Mouse (Mus musculus) G1E (cell line): ENCODE data around the gene Pdss1. TPM values are rescaled to one million over a fixed set of nuclear protein-coding genes. Genes with fewer than 3 reads are reported as not detected.
"Not testable (repeated sequence)": the region's sequence is repeated elsewhere in the genome, so short reads cannot be mapped to it uniquely, and the experiment has no call there.

Experiments used
- ATAC-seq: 2 replicates; pipeline ENCODE4 v1.8.0; 2016; ENCODE audit warnings: mild to moderate bottlenecking; ENCODE audit not compliant: insufficient number of reproducible peaks, poor library complexity, low FRiP score, severe bottlenecking; ENCODE audit errors: extremely low read depth
- DNase-seq: peaks from one replicate; pipeline ENCODE4 v3.0.0; 2012; ENCODE audit warnings: low spot score
- H3K27me3 ChIP-seq: 2 replicates; pipeline ENCODE4 v1.6.1; 2012; ENCODE audit warnings: mild to moderate bottlenecking, low read length, inconsistent platforms; ENCODE audit not compliant: insufficient read depth
- H3K36me3 ChIP-seq: replicated peaks from 2 replicates; pipeline ENCODE3; 2012; ENCODE audit warnings: mild to moderate bottlenecking, inconsistent platforms
- H3K4me1 ChIP-seq: 2 replicates; pipeline ENCODE4 v1.6.1; 2012; ENCODE audit warnings: low read depth, low read length, inconsistent platforms, mixed read lengths; ENCODE audit not compliant: insufficient read depth
- H3K4me3 ChIP-seq: 2 replicates; pipeline ENCODE4 v1.5.1; 2012; ENCODE audit warnings: low read depth, mild to moderate bottlenecking, inconsistent platforms, low read length, moderate library complexity, mixed read lengths
- H3K9me3 ChIP-seq: replicated peaks from 2 replicates; pipeline ENCODE4 v1.6.1; 2012; ENCODE audit warnings: inconsistent platforms
- CTCF ChIP-seq: IDR thresholded peaks from 2 replicates; pipeline ENCODE4 v1.5.1; 2012; ENCODE audit warnings: low read depth, low read length, inconsistent platforms, mixed read lengths
- GATA1 ChIP-seq: IDR thresholded peaks from 2 replicates; pipeline ENCODE4 v1.6.1; 2012; ENCODE audit warnings: borderline replicate concordance, low read length, inconsistent platforms, mixed read lengths
- GATA2 ChIP-seq: IDR thresholded peaks from 2 replicates; pipeline ENCODE4 v1.6.1; 2012; ENCODE audit warnings: low read depth, low read length, inconsistent platforms, borderline replicate concordance
- POLR2AphosphoS5 ChIP-seq: IDR thresholded peaks from 2 replicates; pipeline ENCODE4 v1.6.1; 2012; ENCODE audit warnings: low read depth, low read length, inconsistent platforms; ENCODE audit not compliant: insufficient replicate concordance
- TAL1 ChIP-seq: conservative IDR thresholded peaks from 2 replicates; pipeline ENCODE4 v1.6.1; 2012; ENCODE audit warnings: low read depth, low read length, inconsistent platforms, mixed read lengths
- polyA plus RNA-seq: library from polyadenylated mRNA; stranded (reverse); fragments of >175 nt; gene quantifications from 2 replicates; pipeline ENCODE4 v1.2.3, GENCODE M21; 2012
- total RNA-seq, 2 experiments: library from RNA; stranded (forward) in 1 of 2; stranded (reverse) in 1 of 2; fragments of 200-1000 nt in 1 of 2; fragments of >200 nt in 1 of 2; fragmentation: Nextera tagmentation in 1 of 2; gene quantifications; 2 replicates each; pipeline ENCODE4 v1.2.3; 2014 to 2017

The Pdss1 gene
- total RNA-seq (2014; fragmentation: Nextera tagmentation) (19.6 and 31.6 TPM in 2 replicates), total RNA-seq (2017) (21.9 and 25.7 TPM in 2 replicates), polyA plus RNA-seq (13.5 and 13.7 TPM in 2 replicates)

DNA sequence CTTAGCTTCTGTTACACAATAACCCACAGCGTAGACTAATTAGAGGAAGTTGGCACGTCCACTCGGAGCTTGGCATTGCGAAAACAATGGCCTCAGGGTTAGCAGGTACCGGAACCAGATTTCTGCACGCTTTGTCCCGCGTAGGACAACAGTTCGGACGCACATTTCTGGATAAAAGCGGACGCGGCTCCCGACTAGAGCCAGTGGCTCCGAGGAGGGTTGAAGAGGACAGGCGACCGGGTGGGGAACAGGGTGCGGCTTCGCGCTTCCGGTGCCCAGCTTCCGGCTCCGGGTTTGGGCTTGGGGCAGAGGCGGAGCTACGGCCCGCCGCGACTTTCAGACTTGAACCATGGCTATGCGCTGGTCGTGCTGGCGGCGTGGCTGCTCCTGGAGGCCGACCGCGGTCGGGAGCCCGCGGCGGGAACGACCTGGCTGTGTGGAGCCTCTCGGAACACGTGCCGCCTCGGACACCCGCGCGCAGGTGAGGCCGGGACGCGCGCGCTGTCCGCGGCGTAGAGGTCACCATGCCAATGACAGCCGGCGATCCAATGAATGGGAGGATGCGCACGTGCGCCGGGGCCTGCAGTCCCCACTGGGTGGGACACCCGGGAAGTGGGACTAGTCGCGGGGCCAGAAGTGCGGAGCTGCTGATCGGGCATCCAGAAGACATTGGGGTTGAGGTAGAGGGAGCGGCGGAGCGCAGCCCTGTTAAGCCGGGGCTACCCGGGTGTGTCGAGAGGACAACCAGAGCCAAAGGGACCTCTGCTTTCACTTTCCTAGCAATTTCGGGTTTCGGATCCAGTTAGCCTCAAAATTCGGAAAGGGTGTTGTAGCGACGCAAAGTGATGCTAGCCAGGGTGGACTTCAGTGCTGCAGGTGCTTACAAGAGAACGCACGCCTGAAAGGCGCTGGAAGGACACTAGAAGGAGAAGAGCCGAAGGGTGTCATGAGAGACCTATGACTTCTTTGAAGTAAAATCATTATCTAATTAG is at the start of gene Pdss1:
Gene Pdss1 (plus strand): TSS at position 241 of the 992 bp plus-strand sequence.
- peaks cover 18% of the 10 kb centered on the region; the same call in 1 of the 2 replicates for H3K4me1 ChIP-seq
- ATAC-seq, result peak; percentile 95
- TF ChIP-seq TAL1 (no peak), GATA1 (no peak), GATA2 (no peak), CTCF (no peak), POLR2AphosphoS5 (no peak)

DNA sequence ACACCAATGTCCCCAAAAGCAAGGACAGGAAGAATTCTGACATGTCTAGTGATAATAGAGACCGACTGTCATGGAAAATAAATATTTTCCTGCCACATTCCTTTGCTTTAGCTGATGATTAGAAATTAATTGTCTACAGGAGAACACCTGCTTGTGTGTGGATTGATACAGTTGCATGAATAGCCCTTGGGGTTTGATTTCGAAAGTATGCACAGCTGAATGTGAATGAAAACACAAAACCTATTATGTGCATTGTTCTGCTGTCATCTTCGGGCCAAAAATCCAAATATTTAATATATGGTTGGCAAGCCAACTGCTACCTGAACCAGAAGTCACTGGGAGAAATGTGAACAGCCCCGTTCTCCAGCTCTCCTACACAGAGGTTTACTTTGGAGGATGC is 43.4 kb upstream of the Pdss1 start:
- H3K36me3 ChIP-seq, result peaks cover 85% of the 10 kb centered on the region
- ATAC-seq, result no peak

More for the DNA sequence above, at the start of gene Pdss1:
- H3K9me3 ChIP-seq, result no peaks in the 10 kb centered on the region
- H3K36me3 ChIP-seq, result peaks cover 20% of the 10 kb centered on the region
- DNase-seq, result peak; percentile 91
- no peaks in the 10 kb centered on the region for H3K27me3 ChIP-seq
- peak within 1 kb of the TSS; percentile 98 for H3K4me3 ChIP-seq

GRCm38 (mm10) chr2:22857501-22857900 is 37.8 kb upstream of the Pdss1 start:
- Histone ChIP-seq H3K4me3 (no peak overlapping the region), H3K36me3 (peaks cover 84% of the 10 kb centered on the region), H3K27me3 (no peaks in the 10 kb centered on the region), H3K9me3 (no peaks in the 10 kb centered on the region), H3K4me1 (no peaks in the 10 kb centered on the region)
- no peak for ATAC-seq
- TF ChIP-seq CTCF (no peak), POLR2AphosphoS5 (no peak), TAL1 (no peak), GATA2 (no peak), GATA1 (no peak)
- no peak for DNase-seq

More for the DNA sequence above, 43.4 kb upstream of the Pdss1 start:
- no peak overlapping the region for H3K4me3 ChIP-seq
- no peaks in the 10 kb centered on the region for H3K9me3 ChIP-seq
- TF ChIP-seq GATA2, result no peak
- TF ChIP-seq TAL1, result no peak
- no peak for TF ChIP-seq GATA1
- no peak for TF ChIP-seq POLR2AphosphoS5
- no peaks in the 10 kb centered on the region for H3K27me3 ChIP-seq
- no peak for DNase-seq
- no peaks in the 10 kb centered on the region for H3K4me1 ChIP-seq

- peaks cover 78% of the 10 kb centered on the region for H3K36me3 ChIP-seq
- H3K4me3 ChIP-seq, result no peak overlapping the region
- ATAC-seq (no peak), DNase-seq (no peak)
- TF ChIP-seq POLR2AphosphoS5 (no peak), TAL1 (no peak), GATA1 (no peak), CTCF (no peak), GATA2 (no peak)
- no peaks in the 10 kb centered on the region for H3K4me1 ChIP-seq
- H3K9me3 ChIP-seq, result no peaks in the 10 kb centered on the region
- no peaks in the 10 kb centered on the region for H3K27me3 ChIP-seq
Observed at GRCm38 (mm10) chr2:22862194-22862593, 33.1 kb upstream of the Pdss1 start.

GRCm38 (mm10) chr2:22864394-22865037 is 30.8 kb upstream of the Pdss1 start:
- peak; percentile 79 for TF ChIP-seq CTCF
- ATAC-seq, result peak; percentile 63
- H3K27me3 ChIP-seq, H3K4me3 ChIP-seq, H3K4me1 ChIP-seq, H3K9me3 ChIP-seq: not testable (repeated sequence)
- DNase-seq, result peak; percentile 30
- H3K36me3 ChIP-seq, result peaks cover 81% of the 10 kb centered on the region

- DNase-seq, result no peak
- Histone ChIP-seq H3K4me1 (no peaks in the 10 kb centered on the region), H3K27me3 (no peaks in the 10 kb centered on the region), H3K4me3 (no peak overlapping the region), H3K36me3 (peaks cover 79% of the 10 kb centered on the region), H3K9me3 (no peaks in the 10 kb centered on the region)
- TF ChIP-seq TAL1 (no peak), GATA2 (no peak), POLR2AphosphoS5 (no peak), CTCF (no peak), GATA1 (no peak)
- ATAC-seq, result no peak
Observed at GRCm38 (mm10) chr2:22865818-22866217, 29.5 kb upstream of the Pdss1 start.
